Mouse (Mus musculus) erythroblast, embryonic 14.5 days (primary cell): Measurements from ENCODE around the gene Ylpm1.

Experiments used
- GATA1 ChIP-seq: IDR thresholded peaks from 2 replicates; pipeline ENCODE4 v1.6.1; 2012; ENCODE audit warnings: low read length, inconsistent platforms, mixed read lengths
- TAL1 ChIP-seq: IDR thresholded peaks from 3 replicates; pipeline ENCODE4 v1.6.1; 2012; ENCODE audit warnings: low read length, inconsistent platforms, mixed read lengths

DNA sequence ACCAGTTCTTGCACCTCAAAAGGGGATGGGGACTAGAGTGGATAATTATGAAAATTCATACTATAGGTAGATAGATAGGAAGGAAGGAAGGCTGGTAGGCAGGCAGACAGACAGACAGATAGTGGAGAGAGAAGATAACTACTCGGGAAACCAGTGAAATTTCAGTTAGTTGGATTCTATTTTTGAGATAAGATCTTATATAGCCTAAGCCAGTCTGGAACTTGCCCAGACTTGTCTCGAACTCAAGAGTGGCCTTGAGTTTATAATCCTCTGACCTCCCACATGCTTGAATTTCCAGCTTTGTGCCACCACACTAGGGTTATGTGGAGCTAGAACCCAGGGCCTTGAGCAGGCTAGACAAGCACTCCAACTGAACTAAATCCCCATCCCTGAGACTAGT is 88.1 kb downstream of the Ylpm1 start:
- TF ChIP-seq TAL1 = no peak
- no peak for TF ChIP-seq GATA1
